Mouse (Mus musculus) liver, postnatal 0 days (tissue): Measurements from ENCODE around the gene Lgals3.

ENCODE experiments used
- CTCF ChIP-seq: sonication (generic); IDR thresholded peaks from 2 replicates; pipeline ENCODE4 v1.5.1; 2016; ENCODE audit warnings: antibody characterized with exemption, low read depth
- EP300 ChIP-seq: IDR thresholded peaks from 2 replicates; pipeline ENCODE4 v1.6.1; 2016; ENCODE audit warnings: antibody characterized with exemption, low read depth, mild to moderate bottlenecking

DNA sequence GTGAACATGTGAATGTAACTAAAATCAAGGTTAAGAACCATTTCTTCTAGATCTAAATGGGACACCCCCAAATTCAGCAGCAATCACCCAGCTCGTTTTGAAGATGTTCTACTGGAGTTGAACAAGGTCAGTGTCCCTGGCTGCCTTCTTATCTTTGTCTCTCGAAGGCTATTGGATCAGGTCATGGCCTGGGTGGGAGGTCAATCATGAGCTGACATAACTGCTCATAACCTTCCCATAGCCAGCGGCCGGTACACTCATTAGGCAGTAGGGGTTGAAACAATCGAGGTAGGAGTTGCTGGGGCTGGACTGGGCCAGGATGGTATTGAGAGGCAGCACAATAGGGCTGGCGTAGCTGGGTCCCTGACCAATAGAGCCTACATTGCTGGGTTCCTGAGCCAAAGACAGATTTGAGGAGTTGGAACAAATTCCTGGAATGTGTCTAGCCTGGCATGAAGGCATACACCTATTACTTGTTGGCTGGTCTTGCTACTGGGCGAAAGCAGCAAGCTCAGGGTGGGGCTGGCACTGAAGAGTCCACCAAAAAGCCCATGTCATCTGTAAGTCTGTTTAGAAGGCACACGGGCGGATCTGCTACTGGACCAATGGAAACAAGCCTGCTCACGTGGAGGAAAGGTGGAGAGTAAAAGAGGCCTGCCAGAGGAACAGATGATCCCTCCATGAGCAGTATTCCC is 27.2 kb upstream of the Lgals3 start:
- TF ChIP-seq CTCF (no peak), EP300 (no peak)
